Mouse (Mus musculus) erythroid progenitor cell, adult 5-6 weeks (primary cell): Measurements from ENCODE around the gene Ccdc184. TPM values are rescaled to one million over a fixed set of nuclear protein-coding genes. Genes with fewer than 3 reads are reported as not detected.

ENCODE experiments used
- ATAC-seq: replicated peaks from 2 replicates; pipeline ENCODE4 v1.8.0; 2016; ENCODE audit warnings: moderate number of reproducible peaks, mild to moderate bottlenecking, moderate TSS enrichment, inconsistent platforms; ENCODE audit not compliant: poor library complexity, low FRiP score, severe bottlenecking
- total RNA-seq, 2 experiments: library from RNA; stranded (forward) in 1 of 2; stranded (reverse) in 1 of 2; fragments of 150-400 nt in 1 of 2; fragments of 186-747, 209-891 nt in 1 of 2; gene quantifications; 2 replicates each; pipeline versions ENCODE4 v1.2.3 to v1.2.4; 2015 to 2017; ENCODE audit warnings: low replicate concordance in 2 of 2

Gene Ccdc184
- total RNA-seq, 2 experiments from 2014 or later, result not detected

DNA sequence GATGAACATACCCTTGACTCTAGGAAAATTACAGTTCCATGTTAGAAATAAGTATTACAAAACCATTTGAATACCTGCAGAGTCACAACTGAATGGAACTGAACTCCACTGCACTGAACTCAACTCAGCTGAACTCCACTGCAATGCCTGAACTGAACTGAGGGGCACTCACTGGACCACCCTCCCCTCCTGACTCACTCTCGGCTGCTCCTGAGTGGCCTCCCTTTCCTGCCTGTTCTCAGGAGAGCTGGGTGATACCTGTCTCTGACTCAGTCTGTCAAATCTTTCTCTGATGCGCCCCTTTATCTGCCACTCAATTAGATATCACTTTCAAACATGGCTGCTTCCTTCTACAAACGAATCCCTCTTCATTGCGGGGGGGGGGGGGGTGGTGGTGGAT is 12.8 kb upstream of the Ccdc184 start:
- no peak for ATAC-seq

DNA sequence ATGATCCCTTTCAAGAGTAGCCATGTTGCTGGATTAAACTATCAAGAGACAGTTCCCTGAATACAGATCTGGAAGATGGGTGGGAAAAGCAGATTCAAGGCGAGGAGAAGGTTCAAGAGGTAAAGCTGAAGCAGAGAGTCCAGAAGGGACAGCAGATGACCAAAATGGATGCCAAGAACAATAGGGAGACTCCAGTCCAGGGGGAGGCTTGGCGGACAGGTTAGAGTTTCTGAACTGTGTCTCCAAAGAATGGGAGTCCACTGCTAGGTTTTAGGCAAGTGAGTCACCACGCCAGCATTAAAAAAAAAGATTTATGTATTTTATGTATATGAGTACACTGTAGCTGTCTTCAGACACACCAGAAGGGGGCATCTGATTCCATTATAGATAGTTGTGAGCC is 12.3 kb upstream of the Ccdc184 start:
- no peak for ATAC-seq

DNA sequence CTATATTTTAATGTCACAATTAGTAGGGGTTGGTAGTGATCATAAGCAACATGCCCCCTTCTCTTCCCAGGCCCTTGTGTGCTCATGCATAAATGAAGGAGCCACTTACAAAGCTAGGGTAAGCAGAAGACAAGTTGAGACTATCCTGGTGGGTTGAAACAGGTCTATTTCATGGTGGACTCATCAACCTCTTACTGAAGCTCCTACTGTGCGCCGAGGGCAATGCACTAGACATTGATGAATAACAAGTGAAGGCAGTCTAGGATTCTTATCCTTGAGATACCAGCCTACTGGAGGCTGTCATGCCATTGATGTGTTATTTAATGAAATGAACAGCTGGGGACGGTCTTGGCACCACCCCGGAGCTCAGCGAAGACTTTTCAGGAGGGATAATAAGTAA is 11.7 kb upstream of the Ccdc184 start:
- no peak for ATAC-seq

DNA sequence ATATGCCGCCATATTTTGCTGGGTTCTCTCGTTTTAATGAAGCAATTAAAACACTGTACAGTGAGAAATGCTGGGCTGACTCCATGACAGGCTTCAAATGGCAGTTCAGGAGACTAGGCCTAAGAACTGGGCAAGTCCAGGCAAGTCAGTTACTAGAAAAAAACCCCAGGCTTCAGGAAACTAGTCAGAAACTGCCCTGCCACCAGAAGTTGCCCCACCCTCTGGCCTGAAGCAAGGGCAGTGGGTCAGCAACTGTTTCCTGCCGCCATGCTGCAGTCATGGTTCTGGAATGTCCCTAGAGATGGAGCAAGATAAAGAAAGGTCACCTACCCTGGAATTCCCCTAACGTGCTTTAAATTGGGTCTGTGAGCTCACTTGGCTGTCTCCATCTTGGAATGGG is 11.0 kb upstream of the Ccdc184 start:
- no peak for ATAC-seq

DNA sequence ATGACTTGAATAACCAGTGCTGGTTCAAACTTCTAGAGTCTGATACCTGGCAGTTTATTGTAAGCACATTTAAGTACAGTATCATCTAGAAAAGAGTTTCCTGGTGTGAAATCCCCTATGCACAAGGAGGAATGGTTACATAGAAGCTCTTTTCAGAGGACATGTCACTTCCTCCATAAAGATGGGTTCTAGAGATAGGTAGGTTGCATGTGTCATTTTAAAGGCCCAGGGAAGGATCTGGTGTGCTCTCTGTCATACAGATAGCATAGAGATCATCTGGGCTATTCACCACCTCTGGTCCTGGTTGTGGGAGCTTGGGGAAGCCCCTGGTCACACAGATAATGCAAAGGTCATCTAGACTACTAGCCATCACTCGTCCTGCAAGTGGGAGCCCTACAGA is 9.7 kb upstream of the Ccdc184 start:
- ATAC-seq, result no peak

DNA sequence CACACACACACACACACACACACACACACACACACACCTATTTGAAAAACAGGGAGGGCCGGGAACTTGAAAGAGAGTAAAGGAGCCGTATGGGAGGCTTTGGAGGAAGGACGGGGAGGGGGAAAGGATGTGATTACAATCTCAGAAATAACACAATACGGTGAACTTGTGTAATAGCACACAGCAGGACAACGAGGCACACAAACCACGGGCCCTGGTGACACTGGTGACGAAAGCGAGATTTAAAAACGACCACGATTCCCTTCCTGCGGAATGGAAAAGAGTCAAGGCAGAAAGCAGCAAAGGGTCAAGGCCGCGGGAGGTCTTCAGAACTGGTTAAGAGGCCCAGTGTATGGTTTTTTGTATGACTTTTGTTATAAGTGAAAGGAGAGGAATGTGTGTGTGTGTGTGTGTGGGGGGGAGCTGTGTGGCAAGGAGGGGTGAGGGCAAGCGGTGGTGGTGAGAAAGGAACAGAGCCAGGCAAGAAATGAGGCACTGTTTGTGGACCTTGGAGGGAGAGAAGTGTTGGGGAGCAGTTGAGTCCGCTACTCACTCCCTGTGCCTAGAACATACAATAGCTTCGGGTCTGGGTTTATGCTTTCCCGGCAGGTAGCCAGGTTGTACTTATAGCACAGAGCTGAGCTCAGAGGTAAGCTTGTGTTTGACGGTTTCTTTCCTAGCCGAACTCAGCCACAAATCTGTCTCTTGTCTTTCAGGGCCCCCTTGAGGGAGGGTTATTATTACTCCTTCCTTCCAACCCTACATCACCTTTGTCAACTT is 5.7 kb upstream of the Ccdc184 start:
- ATAC-seq, result no peak

DNA sequence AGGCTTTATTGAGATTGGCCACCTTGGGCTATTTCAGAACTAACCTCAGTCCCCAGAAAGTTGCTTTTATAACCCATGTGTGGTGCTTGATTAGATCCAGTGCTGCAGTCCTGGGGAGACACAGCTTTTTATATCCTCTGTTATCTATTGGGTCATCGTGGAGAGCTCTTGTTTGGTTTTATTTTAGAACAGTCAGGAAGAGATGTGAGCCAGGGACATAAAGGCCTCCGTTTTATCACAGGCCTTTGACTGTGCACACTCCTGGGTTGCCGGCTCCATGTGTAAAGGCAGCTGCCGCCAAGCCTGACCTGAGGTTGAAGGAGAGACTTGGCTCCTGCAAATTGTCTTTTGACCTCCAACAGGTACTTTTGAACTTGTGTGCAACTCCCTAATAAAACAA is 4.4 kb upstream of the Ccdc184 start:
- ATAC-seq, result no peak

DNA sequence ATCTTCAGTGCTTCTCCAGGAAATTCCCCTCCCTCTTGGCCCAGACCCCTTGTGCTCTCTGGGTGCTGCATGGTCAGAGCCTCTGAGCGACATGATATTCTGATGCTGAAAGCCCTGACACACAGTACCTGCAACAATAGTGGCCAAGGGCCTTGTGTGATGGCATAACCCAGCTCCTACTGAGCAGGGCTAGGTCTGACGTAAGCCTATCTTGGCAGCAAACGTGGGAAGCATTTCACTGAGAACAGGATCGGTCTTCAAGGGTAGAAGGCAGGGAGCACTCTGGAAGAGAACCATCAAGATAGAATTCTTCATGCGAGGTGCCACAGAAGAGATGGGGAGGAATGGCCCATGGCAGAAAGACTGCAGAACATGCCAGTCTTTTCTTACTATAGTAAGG is 1.4 kb upstream of the Ccdc184 start, which contains the start of gene Asb8:
Gene Asb8 (minus strand): TSS at position 101 of the 400 bp plus-strand sequence.
- no peak for ATAC-seq

DNA sequence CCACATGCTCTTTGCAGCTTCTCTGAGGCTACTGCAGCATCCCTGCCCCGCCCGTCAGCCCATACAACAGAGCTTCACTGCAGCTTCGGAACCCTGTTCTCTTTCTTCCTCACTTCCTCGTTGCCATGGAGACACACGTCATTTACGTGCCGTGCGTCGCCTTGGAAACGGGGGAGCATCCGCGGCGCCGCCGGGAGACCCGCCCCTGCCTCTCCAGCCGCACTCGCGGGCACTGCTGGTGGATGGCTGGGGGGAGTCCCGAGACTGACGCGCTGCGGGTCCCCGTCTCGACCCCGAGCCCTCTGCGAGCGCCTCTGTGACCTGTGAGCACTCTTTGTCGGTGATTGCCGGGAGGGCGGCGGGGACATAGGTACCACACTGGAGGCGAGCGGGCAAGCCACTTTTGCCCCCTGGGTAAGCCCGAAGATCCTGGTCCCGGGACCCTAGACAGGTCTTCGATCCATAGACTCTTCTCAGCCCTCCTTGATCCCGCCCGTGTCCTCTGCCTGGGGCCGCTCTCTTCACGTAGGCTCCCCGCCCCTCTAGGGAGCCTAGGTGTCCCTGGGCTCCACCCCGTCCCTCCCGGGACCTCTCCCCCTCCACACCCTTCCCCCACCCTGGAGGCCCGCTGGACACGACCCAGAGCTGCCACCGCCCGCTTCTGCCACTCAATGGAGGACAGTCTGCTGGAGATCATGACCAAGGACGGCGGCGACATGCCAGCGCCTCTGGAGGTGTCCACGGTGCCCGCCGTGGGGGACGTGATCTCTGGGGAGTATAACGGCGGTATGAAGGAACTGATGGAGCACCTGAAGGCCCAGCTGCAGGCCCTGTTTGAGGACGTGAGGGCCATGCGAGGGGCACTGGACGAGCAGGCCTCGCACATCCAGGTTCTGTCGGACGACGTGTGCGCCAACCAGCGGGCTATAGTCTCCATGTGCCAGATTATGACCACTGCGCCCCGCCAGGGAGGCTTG is 975 bp downstream of the Ccdc184 start:
- no peak for ATAC-seq

DNA sequence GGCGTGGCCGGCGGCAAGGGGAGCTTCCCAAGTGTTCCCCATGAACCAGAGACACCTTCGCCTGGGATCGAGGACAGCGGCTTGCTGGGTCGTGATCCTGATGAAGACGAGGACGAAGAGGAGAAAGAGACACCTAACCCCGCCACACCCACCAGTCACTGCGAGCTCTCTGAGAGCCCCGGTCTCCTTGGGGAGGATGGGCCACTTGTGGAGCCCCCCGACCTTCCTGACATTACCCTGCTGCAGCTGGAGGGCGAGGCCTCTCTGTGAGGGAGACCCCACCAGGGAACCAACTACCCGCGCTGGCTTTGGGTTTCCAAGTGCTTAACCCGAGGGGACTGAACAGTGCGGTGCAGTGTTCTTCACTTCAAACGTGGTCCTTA is 1.7 kb downstream of the Ccdc184 start:
- no peak for ATAC-seq

DNA sequence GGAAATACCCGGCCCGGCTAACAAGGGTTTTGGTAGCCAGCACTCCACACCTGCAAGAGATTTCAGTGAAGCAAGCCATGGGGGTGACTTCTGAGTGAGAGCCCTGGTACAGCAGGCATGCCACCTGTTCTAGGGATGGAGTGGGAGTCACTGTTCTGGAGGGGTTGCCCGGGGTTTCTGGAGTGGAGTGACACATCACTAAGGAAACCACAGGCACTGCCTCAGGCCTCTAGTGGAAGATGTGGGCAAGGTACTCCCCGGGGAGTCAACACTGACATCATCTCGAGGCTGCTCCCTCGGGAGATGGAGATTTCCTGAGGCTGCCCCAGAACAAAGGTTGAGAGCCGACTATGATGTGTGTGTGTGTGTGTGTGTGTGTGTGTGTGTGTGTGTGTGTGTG is 3.4 kb downstream of the Ccdc184 start:
- ATAC-seq, result no peak

DNA sequence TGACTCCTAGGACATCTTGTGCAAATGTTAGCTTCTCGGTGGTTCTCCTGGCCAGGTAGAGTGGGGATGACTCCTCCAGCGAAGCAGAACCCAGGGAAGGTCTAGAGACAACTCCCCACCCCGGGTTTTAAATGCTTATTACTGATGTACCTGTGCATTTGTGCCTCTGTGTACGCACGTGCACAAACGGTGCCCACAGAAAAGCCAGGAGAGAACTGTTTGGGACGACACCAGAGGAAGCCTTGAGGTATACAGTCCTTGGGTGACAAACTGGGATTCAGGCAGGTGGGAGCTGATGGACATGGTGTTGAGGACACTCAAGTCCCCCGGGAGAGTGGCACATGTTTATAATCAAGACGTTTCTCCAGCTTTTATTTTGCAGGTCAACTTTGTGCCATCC is 4.0 kb downstream of the Ccdc184 start:
- no peak for ATAC-seq

DNA sequence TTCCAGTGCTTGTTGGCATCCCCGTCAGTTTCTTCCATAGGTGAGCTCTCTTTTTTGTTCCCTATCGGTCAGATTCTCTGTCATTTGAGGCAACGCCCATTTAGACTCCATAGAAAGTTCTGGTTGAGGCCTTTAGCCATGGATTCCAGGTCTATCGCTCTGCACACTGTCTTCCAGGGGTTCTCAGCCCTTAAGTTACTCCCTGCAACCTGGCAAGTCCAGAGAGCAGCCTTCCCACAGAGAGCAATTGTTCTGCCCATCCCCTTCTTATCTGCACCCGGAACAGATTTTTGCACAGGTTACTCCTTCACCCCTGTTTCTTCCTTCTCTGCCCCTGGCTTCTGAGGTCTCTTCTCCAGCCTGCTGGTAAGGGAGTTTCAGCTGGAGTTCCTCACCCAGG is 5.2 kb downstream of the Ccdc184 start:
- ATAC-seq, result no peak

DNA sequence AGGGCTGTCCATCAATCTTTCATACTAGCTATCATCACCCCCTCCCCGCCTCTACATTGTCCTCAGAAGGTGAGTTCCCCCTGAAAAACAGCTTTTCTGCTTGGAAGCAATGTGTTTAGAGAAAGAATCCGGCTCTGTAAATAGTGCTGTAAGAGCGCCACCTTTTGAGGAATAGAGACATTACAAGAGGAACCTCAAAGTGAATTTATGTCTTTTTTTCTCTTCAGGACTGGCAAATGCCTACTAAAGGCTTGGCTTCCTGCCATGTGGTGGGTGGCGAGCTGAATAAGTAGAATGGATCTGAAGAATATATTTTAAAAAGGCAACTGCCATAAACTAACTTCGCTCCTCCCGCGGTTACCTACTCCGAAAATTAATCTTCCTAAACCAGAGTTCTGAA is 6.9 kb downstream of the Ccdc184 start:
- no peak for ATAC-seq

DNA sequence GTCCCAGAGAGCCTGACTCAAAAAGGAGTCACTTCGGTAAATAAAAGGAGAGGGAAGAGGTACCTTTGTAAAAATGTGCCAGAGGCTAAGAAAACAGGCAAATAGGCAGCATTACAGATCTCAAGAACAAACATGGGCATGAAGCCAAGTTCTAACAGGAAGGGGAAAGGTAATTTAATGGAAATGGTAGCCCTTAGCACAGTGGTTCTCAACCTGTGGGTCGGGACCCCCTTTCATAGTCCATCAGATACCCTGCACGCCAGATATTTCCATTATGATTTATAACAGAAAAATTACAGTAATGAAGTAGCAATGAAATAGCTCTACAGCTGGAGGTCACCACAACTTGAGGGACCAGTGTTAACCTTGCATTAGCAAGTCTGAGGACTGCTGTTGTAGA is 10.4 kb downstream of the Ccdc184 start:
- ATAC-seq, result no peak

DNA sequence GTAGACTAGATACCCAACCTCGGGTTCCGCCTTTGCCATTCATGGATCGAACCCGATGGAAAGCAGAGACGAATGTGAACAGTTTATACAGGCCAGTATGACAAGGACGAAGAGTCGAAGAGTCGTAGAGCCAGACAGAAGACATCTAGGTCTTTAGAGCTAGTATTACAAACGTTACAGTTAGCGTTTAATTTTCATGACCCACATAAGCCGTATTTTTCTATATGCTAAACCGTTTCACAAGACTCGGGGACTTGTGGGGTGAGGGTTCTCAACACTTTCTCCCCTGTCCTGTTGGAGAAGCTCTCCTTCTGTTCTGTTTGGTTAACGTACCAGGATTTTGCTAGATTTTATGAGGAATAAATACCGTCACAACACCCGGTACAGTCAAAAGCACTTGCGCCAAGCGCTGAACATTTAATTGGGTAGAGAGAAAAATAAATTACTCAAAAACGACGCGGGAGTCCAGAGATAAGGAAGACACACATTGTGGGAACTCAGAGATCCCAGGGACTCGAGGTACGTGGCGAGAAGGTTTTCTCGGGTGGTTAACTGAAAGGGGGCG is 13.7 kb downstream of the Ccdc184 start:
- no peak for ATAC-seq

DNA sequence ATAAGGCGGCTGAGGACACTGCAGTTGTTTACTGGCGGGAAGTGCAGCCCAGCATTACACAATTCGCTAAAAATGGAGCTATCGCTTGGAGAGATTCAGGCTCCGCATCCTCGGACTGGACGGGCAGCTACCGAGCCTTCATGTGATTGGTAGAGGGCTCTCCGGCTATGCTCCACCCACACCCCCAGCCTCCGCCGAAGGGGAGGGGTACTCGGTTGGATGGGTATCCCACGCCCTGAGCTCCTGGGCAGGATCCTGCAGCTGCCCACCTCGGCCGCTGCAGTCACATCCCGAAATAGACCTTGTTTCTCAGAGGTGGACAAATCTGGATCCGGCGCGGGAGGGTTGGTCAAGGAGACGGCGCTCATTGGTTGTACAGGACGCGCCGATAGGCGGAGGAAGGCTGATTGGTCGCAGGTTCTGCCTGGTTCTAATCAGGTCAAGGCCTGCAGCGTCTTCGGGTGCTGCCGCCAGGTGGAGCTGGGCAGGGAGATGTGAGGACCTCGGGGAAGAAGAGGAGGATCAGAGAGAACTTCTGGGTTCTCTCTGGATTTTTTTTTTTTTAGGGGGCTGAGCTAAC is 14.3 kb downstream of the Ccdc184 start:
- peak; percentile 98 for ATAC-seq

DNA sequence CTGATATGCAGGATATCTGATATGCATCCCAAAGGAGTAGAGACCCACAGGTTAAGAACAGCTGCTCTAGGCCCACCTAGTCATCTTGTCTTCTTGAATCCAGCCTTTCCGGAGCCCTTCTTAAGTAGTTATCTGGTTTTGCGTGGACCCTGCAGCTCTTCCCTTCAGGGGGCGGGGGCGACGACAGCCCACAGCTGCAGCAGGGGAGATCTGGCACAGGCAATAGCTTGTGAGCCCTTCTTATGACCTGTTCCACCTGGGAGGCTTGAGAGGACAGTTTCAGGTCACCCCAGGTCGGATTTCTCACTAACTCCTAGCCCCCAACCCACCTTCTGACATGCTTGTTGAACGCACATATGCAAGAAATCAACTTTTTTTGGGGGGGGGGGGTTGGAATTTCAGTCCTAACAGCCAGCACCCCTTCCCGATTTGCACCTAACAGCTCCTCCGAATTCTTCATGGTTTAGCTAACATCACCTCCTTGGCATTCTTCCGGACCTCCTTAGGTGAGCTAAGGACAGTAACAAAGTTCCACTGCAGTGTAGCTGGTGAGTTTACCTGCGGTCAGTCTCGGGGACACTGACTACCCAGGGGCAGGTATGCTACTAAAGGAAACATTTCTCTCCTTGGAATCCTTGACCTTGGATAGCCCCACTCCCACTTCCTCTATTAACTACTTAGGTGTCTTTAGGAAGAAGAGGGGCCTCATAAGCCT is 15.1 kb downstream of the Ccdc184 start:
- ATAC-seq, result no peak

DNA sequence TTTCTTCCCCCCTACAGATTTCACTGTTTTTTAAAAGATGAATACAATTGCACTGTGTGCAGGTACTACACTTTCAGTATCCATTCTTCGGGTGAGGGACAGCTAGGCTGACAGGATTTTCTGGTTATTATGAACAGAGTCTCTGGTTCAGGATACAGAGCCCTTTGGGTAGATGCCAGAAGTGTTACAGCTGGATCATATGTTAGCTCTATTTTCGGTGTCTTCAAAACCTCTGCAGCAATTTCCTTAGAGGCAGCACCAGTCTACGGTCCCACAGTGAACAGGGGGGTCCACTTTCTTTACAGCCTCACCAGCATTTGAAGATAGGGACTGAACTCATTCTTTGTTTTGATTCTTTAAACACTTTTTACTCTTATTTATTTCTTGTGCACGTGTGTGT is 17.5 kb downstream of the Ccdc184 start:
- ATAC-seq, result no peak

DNA sequence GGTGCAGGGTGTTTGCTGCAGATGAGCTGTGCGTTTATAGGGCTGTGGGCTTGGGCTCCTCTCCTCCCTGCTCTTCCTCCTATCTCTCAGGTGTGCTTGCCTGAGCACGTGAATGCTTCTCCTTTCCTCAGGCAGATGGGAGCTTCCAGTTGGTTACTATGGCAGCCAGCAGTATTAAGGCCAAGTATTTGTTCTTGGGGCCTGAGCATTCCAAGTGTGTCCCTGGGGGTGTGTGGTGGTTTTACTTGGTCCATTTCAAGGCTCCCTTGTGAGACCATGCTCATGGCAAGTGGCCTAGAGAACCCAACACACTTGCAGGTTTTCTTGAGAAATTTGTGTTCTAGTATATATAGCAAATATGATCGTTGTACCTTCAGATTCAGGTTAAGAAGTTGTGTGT is 28.5 kb downstream of the Ccdc184 start, which contains the start of gene Olfr288:
Gene Olfr288 (minus strand): TSS at position 101 of the 400 bp plus-strand sequence.
- ATAC-seq, result no peak
